Mouse (Mus musculus): Measurements from ENCODE around the gene Prune1. TPM values are rescaled to one million over a fixed set of nuclear protein-coding genes. Genes with fewer than 3 reads are reported as not detected.

Gene Prune1
- polyA plus RNA-seq, 1 experiment from 2014 or later = 28.2 TPM

GRCm38 (mm10) chr3:95250361-95250760, 31.5 kb downstream of the Prune1 start:
- H3K4me2 ChIP-seq (ENCODE audit: low read depth, low read length) = no peak overlapping the region
- no peaks in the 10 kb centered on the region for H3K9me3 ChIP-seq (replicated peaks; ENCODE audit: control insufficient read depth, low read length)
- DNase-seq (ENCODE audit: low spot score) (no peak), ATAC-seq (replicated peaks; ENCODE audit: insufficient number of reproducible peaks, low FRiP score, low TSS enrichment, low read depth) (no peak)
- H3K36me3 ChIP-seq (replicated peaks; ENCODE audit: control insufficient read depth, insufficient read depth, low read depth, low read length) = no peaks in the 10 kb centered on the region; the same call in 1 of the 2 replicates
- no peak overlapping the region for H3K9ac ChIP-seq (replicated peaks; ENCODE audit: low read length)
- 75% methylated on average over 5 of the region's 5 CpGs for WGBS
- H3K27ac ChIP-seq (replicated peaks; ENCODE audit: low read depth, low read length) = no peak overlapping the region
- H3K4me1 ChIP-seq (ENCODE audit: control insufficient read depth, insufficient read depth, low read length) = no peaks in the 10 kb centered on the region
- H3K27me3 ChIP-seq (ENCODE audit: control insufficient read depth, insufficient read depth, low read length) = no peaks in the 10 kb centered on the region
- H3K4me3 ChIP-seq (ENCODE audit: low read depth, low read length) = no peak overlapping the region

- 73% methylated on average over 1 of the region's 1 CpGs for WGBS
- Histone ChIP-seq H3K27me3 (ENCODE audit: control insufficient read depth, insufficient read depth, low read length) (no peaks in the 10 kb centered on the region), H3K4me1 (ENCODE audit: control insufficient read depth, insufficient read depth, low read length) (no peaks in the 10 kb centered on the region), H3K4me2 (ENCODE audit: low read depth, low read length) (no peak overlapping the region), H3K9me3 (replicated peaks; ENCODE audit: control insufficient read depth, low read length) (no peaks in the 10 kb centered on the region), H3K27ac (replicated peaks; ENCODE audit: low read depth, low read length) (no peak overlapping the region), H3K4me3 (ENCODE audit: low read depth, low read length) (no peak overlapping the region), H3K36me3 (replicated peaks; ENCODE audit: control insufficient read depth, insufficient read depth, low read depth, low read length) (no peaks in the 10 kb centered on the region), H3K9ac (replicated peaks; ENCODE audit: low read length) (no peak overlapping the region)
- ATAC-seq (replicated peaks; ENCODE audit: insufficient number of reproducible peaks, low FRiP score, low TSS enrichment, low read depth) = no peak
- DNase-seq (ENCODE audit: low spot score) = no peak
These were observed 34.1 kb downstream of the Prune1 start for GRCm38 (mm10) chr3:95247660-95248336.

- Histone ChIP-seq H3K36me3 (replicated peaks; ENCODE audit: control insufficient read depth, insufficient read depth, low read depth, low read length) (no peaks in the 10 kb centered on the region), H3K4me1 (ENCODE audit: control insufficient read depth, insufficient read depth, low read length) (no peaks in the 10 kb centered on the region), H3K27ac (replicated peaks; ENCODE audit: low read depth, low read length) (no peak overlapping the region), H3K9me3 (replicated peaks; ENCODE audit: control insufficient read depth, low read length) (no peaks in the 10 kb centered on the region), H3K4me2 (ENCODE audit: low read depth, low read length) (no peak overlapping the region), H3K9ac (replicated peaks; ENCODE audit: low read length) (no peak overlapping the region), H3K4me3 (ENCODE audit: low read depth, low read length) (no peak overlapping the region), H3K27me3 (ENCODE audit: control insufficient read depth, insufficient read depth, low read length) (no peaks in the 10 kb centered on the region)
- no peak for DNase-seq (ENCODE audit: low spot score)
- 88% methylated on average over 5 of the region's 5 CpGs for WGBS
- ATAC-seq (replicated peaks; ENCODE audit: insufficient number of reproducible peaks, low FRiP score, low TSS enrichment, low read depth) = no peak
These were observed 35.2 kb downstream of the Prune1 start for GRCm38 (mm10) chr3:95246465-95247231.

- H3K27ac ChIP-seq (replicated peaks; ENCODE audit: low read depth, low read length) = no peak overlapping the region
- ATAC-seq (replicated peaks; ENCODE audit: insufficient number of reproducible peaks, low FRiP score, low TSS enrichment, low read depth) = no peak
- 86% methylated on average over 2 of the region's 2 CpGs for WGBS
- DNase-seq (ENCODE audit: low spot score) = no peak
- no peaks in the 10 kb centered on the region; the same call in 1 of the 2 replicates for H3K4me1 ChIP-seq (ENCODE audit: control insufficient read depth, insufficient read depth, low read length)
- no peaks in the 10 kb centered on the region for H3K27me3 ChIP-seq (ENCODE audit: control insufficient read depth, insufficient read depth, low read length)
- no peak overlapping the region for H3K4me3 ChIP-seq (ENCODE audit: low read depth, low read length)
- H3K36me3 ChIP-seq (replicated peaks; ENCODE audit: control insufficient read depth, insufficient read depth, low read depth, low read length) = no peaks in the 10 kb centered on the region
- no peak overlapping the region for H3K9ac ChIP-seq (replicated peaks; ENCODE audit: low read length)
- no peaks in the 10 kb centered on the region for H3K9me3 ChIP-seq (replicated peaks; ENCODE audit: control insufficient read depth, low read length)
- no peak overlapping the region for H3K4me2 ChIP-seq (ENCODE audit: low read depth, low read length)
These were observed 38.8 kb downstream of the Prune1 start for GRCm38 (mm10) chr3:95243086-95243485.

GRCm38 (mm10) chr3:95241498-95241897, 40.4 kb downstream of the Prune1 start, which contains the start of gene Gm128:
TSS of gene Gm128 (minus strand) at chr3:95241598.
- Histone ChIP-seq H3K4me3 (ENCODE audit: low read depth, low read length) (no peak within 1 kb of the TSS), H3K9me3 (replicated peaks; ENCODE audit: control insufficient read depth, low read length) (no peaks in the 10 kb centered on the region), H3K27me3 (ENCODE audit: control insufficient read depth, insufficient read depth, low read length) (no peaks in the 10 kb centered on the region), H3K9ac (replicated peaks; ENCODE audit: low read length) (peak within 1 kb of the TSS; percentile 37), H3K4me2 (ENCODE audit: low read depth, low read length) (peak within 1 kb of the TSS; percentile 13; the same call in 1 of the 2 replicates), H3K4me1 (ENCODE audit: control insufficient read depth, insufficient read depth, low read length) (no peaks in the 10 kb centered on the region; the same call in 1 of the 2 replicates), H3K36me3 (replicated peaks; ENCODE audit: control insufficient read depth, insufficient read depth, low read depth, low read length) (no peaks in the 10 kb centered on the region; the same call in 1 of the 2 replicates), H3K27ac (replicated peaks; ENCODE audit: low read depth, low read length) (no peak within 1 kb of the TSS)
- no peak for DNase-seq (ENCODE audit: low spot score)
- WGBS = 72% methylated on average over 7 of the region's 7 CpGs
- ATAC-seq (replicated peaks; ENCODE audit: insufficient number of reproducible peaks, low FRiP score, low TSS enrichment, low read depth) = no peak

- 34% methylated on average over 17 of the region's 17 CpGs for WGBS
- Histone ChIP-seq H3K4me3 (ENCODE audit: low read depth, low read length) (no peak overlapping the region), H3K4me1 (ENCODE audit: control insufficient read depth, insufficient read depth, low read length) (no peaks in the 10 kb centered on the region; the same call in 1 of the 2 replicates), H3K36me3 (replicated peaks; ENCODE audit: control insufficient read depth, insufficient read depth, low read depth, low read length) (no peaks in the 10 kb centered on the region; the same call in 1 of the 2 replicates), H3K27me3 (ENCODE audit: control insufficient read depth, insufficient read depth, low read length) (no peaks in the 10 kb centered on the region), H3K27ac (replicated peaks; ENCODE audit: low read depth, low read length) (no peak overlapping the region), H3K4me2 (ENCODE audit: low read depth, low read length) (peak overlapping the region; percentile 13; the same call in 1 of the 2 replicates), H3K9ac (replicated peaks; ENCODE audit: low read length) (peak overlapping the region; percentile 37), H3K9me3 (replicated peaks; ENCODE audit: control insufficient read depth, low read length) (no peaks in the 10 kb centered on the region)
- DNase-seq (ENCODE audit: low spot score) (no peak), ATAC-seq (replicated peaks; ENCODE audit: insufficient number of reproducible peaks, low FRiP score, low TSS enrichment, low read depth) (0 out of 2 replicates have a peak, but pooled peaks have one; percentile 32)
These were observed 41.0 kb downstream of the Prune1 start for GRCm38 (mm10) chr3:95240900-95241299.

- H3K9ac ChIP-seq (replicated peaks; ENCODE audit: low read length) = no peak overlapping the region
- H3K4me2 ChIP-seq (ENCODE audit: low read depth, low read length) = no peak overlapping the region
- H3K36me3 ChIP-seq (replicated peaks; ENCODE audit: control insufficient read depth, insufficient read depth, low read depth, low read length) = no peaks in the 10 kb centered on the region; the same call in 1 of the 2 replicates
- H3K4me3 ChIP-seq (ENCODE audit: low read depth, low read length) = no peak overlapping the region
- H3K27ac ChIP-seq (replicated peaks; ENCODE audit: low read depth, low read length) = no peak overlapping the region
- H3K27me3 ChIP-seq (ENCODE audit: control insufficient read depth, insufficient read depth, low read length) = no peaks in the 10 kb centered on the region
- 90% methylated on average over 12 of the region's 12 CpGs for WGBS
- H3K4me1 ChIP-seq (ENCODE audit: control insufficient read depth, insufficient read depth, low read length) = no peaks in the 10 kb centered on the region; the same call in 1 of the 2 replicates
- no peaks in the 10 kb centered on the region for H3K9me3 ChIP-seq (replicated peaks; ENCODE audit: control insufficient read depth, low read length)
- ATAC-seq (replicated peaks; ENCODE audit: insufficient number of reproducible peaks, low FRiP score, low TSS enrichment, low read depth) (no peak), DNase-seq (ENCODE audit: low spot score) (no peak)
These were observed 41.9 kb downstream of the Prune1 start for GRCm38 (mm10) chr3:95239971-95240370.

GRCm38 (mm10) chr3:95239022-95239421, 42.9 kb downstream of the Prune1 start:
- Histone ChIP-seq H3K36me3 (replicated peaks; ENCODE audit: control insufficient read depth, insufficient read depth, low read depth, low read length) (no peaks in the 10 kb centered on the region; the same call in 1 of the 2 replicates), H3K4me2 (ENCODE audit: low read depth, low read length) (no peak overlapping the region), H3K4me3 (ENCODE audit: low read depth, low read length) (no peak overlapping the region), H3K27me3 (ENCODE audit: control insufficient read depth, insufficient read depth, low read length) (no peaks in the 10 kb centered on the region), H3K4me1 (ENCODE audit: control insufficient read depth, insufficient read depth, low read length) (no peaks in the 10 kb centered on the region; the same call in 1 of the 2 replicates), H3K9me3 (replicated peaks; ENCODE audit: control insufficient read depth, low read length) (no peaks in the 10 kb centered on the region), H3K27ac (replicated peaks; ENCODE audit: low read depth, low read length) (no peak overlapping the region), H3K9ac (replicated peaks; ENCODE audit: low read length) (no peak overlapping the region)
- ATAC-seq (replicated peaks; ENCODE audit: insufficient number of reproducible peaks, low FRiP score, low TSS enrichment, low read depth) = no peak
- 86% methylated on average over 6 of the region's 6 CpGs for WGBS
- DNase-seq (ENCODE audit: low spot score) = no peak

All from embryonic facial prominence, embryonic 11.5 days (tissue).